Mouse (Mus musculus) MEL (cell line): ENCODE data around the gene Pde8b. TPM values are rescaled to one million over a fixed set of nuclear protein-coding genes. Genes with fewer than 3 reads are reported as not detected.
A peak's percentile ranks its signal among the peaks of the same experiment; 100 is the strongest.

ENCODE experiments used
- DNase-seq: peaks from one replicate; pipeline ENCODE4 v3.0.0; 2011; ENCODE audit warnings: low read depth, low spot score
- H3K27ac ChIP-seq: 2 replicates; pipeline ENCODE4 v1.5.1; 2012; ENCODE audit warnings: low read depth, mild to moderate bottlenecking, control low read depth, low read length, moderate library complexity; ENCODE audit not compliant: control insufficient read depth
- H3K27me3 ChIP-seq, 2 experiments: fragments of 150-350 bp in 1 of 2; sonication (generic) in 1 of 2; 2 replicates each; pipeline ENCODE4 v1.6.1; 2012; ENCODE audit warnings: low read length in 2 of 2, mild to moderate bottlenecking in 2 of 2, improper control_type of control experiment in 1 of 2, moderate library complexity in 1 of 2; ENCODE audit not compliant: insufficient read depth in 2 of 2, control insufficient read depth in 1 of 2
- H3K36me3 ChIP-seq, 2 experiments: 2 replicates each; pipeline ENCODE4 v1.6.1; 2012 to 2014; ENCODE audit warnings: low read length in 2 of 2, improper control_type of control experiment in 1 of 2, inconsistent platforms in 1 of 2, mild to moderate bottlenecking in 1 of 2; ENCODE audit not compliant: insufficient read depth in 2 of 2, control insufficient read depth in 1 of 2
- H3K4me1 ChIP-seq, 2 experiments: fragments of 150-350 bp in 1 of 2; sonication (generic) in 1 of 2; 2 replicates each; pipeline ENCODE4 v1.6.1; 2012; ENCODE audit warnings: low read length in 2 of 2, improper control_type of control experiment in 1 of 2, mild to moderate bottlenecking in 1 of 2; ENCODE audit not compliant: insufficient read depth in 2 of 2, control insufficient read depth in 1 of 2
- H3K4me3 ChIP-seq, 2 experiments: fragments of 150-350 bp in 1 of 2; sonication (generic) in 1 of 2; 2 replicates each; pipeline ENCODE4 v1.5.1; 2012; ENCODE audit warnings: low read depth in 2 of 2, low read length in 2 of 2, mild to moderate bottlenecking in 2 of 2, moderate library complexity in 2 of 2, control low read depth in 1 of 2, improper control_type of control experiment in 1 of 2; ENCODE audit not compliant: control insufficient read depth in 1 of 2, insufficient read depth in 1 of 2
- H3K79me2 ChIP-seq: 2 replicates; pipeline ENCODE4 v1.6.1; 2012; ENCODE audit warnings: mild to moderate bottlenecking, low read length, moderate library complexity; ENCODE audit not compliant: control insufficient read depth, poor library complexity, insufficient read depth
- H3K9ac ChIP-seq: 2 replicates; pipeline ENCODE4 v1.6.1; 2012; ENCODE audit warnings: low read depth, mild to moderate bottlenecking, control low read depth, low read length, moderate library complexity; ENCODE audit not compliant: control insufficient read depth, poor library complexity, severe bottlenecking
- H3K9me3 ChIP-seq: fragments of 150-350 bp; sonication (generic); replicated peaks from 2 replicates; pipeline ENCODE4 v1.6.1; 2012; ENCODE audit warnings: mild to moderate bottlenecking, low read length, improper control_type of control experiment, moderate library complexity; ENCODE audit not compliant: insufficient read depth
- CHD2 ChIP-seq: IDR thresholded peaks from 2 replicates; pipeline ENCODE4 v1.6.1; 2011; ENCODE audit warnings: low read length, improper control_type of control experiment
- CTCF ChIP-seq, 3 experiments: IDR thresholded peaks in 2 of 3; conservative IDR thresholded peaks in 1 of 3; 2 replicates each; pipeline ENCODE4 v1.5.1; 2011 to 2012; ENCODE audit warnings: low read length in 3 of 3, low read depth in 2 of 3, mild to moderate bottlenecking in 2 of 3, improper control_type of control experiment in 1 of 3, inconsistent platforms in 1 of 3, mixed read lengths in 1 of 3, moderate library complexity in 1 of 3; ENCODE audit not compliant: control insufficient read depth in 1 of 3, insufficient read depth in 1 of 3, poor library complexity in 1 of 3, severe bottlenecking in 1 of 3
- ELF1 ChIP-seq: IDR thresholded peaks from 2 replicates; pipeline ENCODE4 v1.6.1; 2014; ENCODE audit warnings: low read depth, mild to moderate bottlenecking, inconsistent platforms, low read length, improper control_type of control experiment, moderate library complexity
- EP300 ChIP-seq, 2 experiments: IDR thresholded peaks; 2 replicates each; pipeline ENCODE4 v1.6.1; 2011; ENCODE audit warnings: improper control_type of control experiment in 2 of 2, low read length in 2 of 2, low read depth in 1 of 2, mild to moderate bottlenecking in 1 of 2
- ETS1 ChIP-seq: IDR thresholded peaks from 2 replicates; pipeline ENCODE4 v1.6.1; 2012; ENCODE audit warnings: low read depth, mild to moderate bottlenecking, inconsistent platforms, low read length, improper control_type of control experiment, moderate library complexity
- GATA1 ChIP-seq: IDR thresholded peaks from 2 replicates; pipeline ENCODE4 v1.6.1; 2011; ENCODE audit warnings: low read depth, low read length, improper control_type of control experiment
- MAFK ChIP-seq: IDR thresholded peaks from 2 replicates; pipeline ENCODE4 v1.6.1; 2011; ENCODE audit warnings: low read depth, mild to moderate bottlenecking, low read length, improper control_type of control experiment, borderline replicate concordance
- MAX ChIP-seq: IDR thresholded peaks from 2 replicates; pipeline ENCODE4 v1.6.1; 2011; ENCODE audit warnings: low read length, improper control_type of control experiment
- MEF2A ChIP-seq: IDR thresholded peaks from 2 replicates; pipeline ENCODE4 v1.6.1; 2014; ENCODE audit warnings: low read depth, mild to moderate bottlenecking, inconsistent platforms, low read length, improper control_type of control experiment; ENCODE audit not compliant: poor library complexity, insufficient replicate concordance, severe bottlenecking; ENCODE audit errors: extremely low read depth
- NELFE ChIP-seq: IDR thresholded peaks from 2 replicates; pipeline ENCODE4 v1.6.1; 2011; ENCODE audit warnings: low read depth, low read length, improper control_type of control experiment
- POLR2A ChIP-seq, 2 experiments: IDR thresholded peaks; 2 replicates each; pipeline ENCODE4 v1.6.1; 2011 to 2012; ENCODE audit warnings: low read length in 2 of 2, mild to moderate bottlenecking in 2 of 2, control low read depth in 1 of 2, improper control_type of control experiment in 1 of 2, low read depth in 1 of 2, moderate library complexity in 1 of 2; ENCODE audit not compliant: control insufficient read depth in 1 of 2, insufficient read depth in 1 of 2, poor library complexity in 1 of 2
- POLR2AphosphoS5 ChIP-seq: IDR thresholded peaks from 2 replicates; pipeline ENCODE4 v1.6.1; 2012; ENCODE audit warnings: low read depth, borderline replicate concordance, mild to moderate bottlenecking, inconsistent platforms, low read length, moderate library complexity, mixed read lengths
- RAD21 ChIP-seq: IDR thresholded peaks from 2 replicates; pipeline ENCODE4 v1.6.1; 2011; ENCODE audit warnings: mild to moderate bottlenecking, low read depth, low read length, improper control_type of control experiment
- RCOR1 ChIP-seq: IDR thresholded peaks from 2 replicates; pipeline ENCODE4 v1.6.1; 2012; ENCODE audit warnings: low read depth, mild to moderate bottlenecking, inconsistent platforms, low read length, improper control_type of control experiment
- SIN3A ChIP-seq: IDR thresholded peaks from 2 replicates; pipeline ENCODE4 v1.6.1; 2012; ENCODE audit warnings: low read length, improper control_type of control experiment, inconsistent platforms
- SMC3 ChIP-seq: IDR thresholded peaks from 2 replicates; pipeline ENCODE4 v1.6.1; 2011; ENCODE audit warnings: low read depth, low read length, improper control_type of control experiment
- TAL1 ChIP-seq: IDR thresholded peaks from 2 replicates; pipeline ENCODE4 v1.6.1; 2012; ENCODE audit warnings: mild to moderate bottlenecking, inconsistent platforms, low read length, moderate library complexity, mixed read lengths
- UBTF ChIP-seq: IDR thresholded peaks from 2 replicates; pipeline ENCODE4 v1.6.1; 2012; ENCODE audit warnings: low read depth, mild to moderate bottlenecking, inconsistent platforms, low read length, improper control_type of control experiment, moderate library complexity, borderline replicate concordance; ENCODE audit not compliant: insufficient read depth
- USF1 ChIP-seq: IDR thresholded peaks from 2 replicates; pipeline ENCODE4 v1.6.1; 2014; ENCODE audit warnings: low read depth, mild to moderate bottlenecking, inconsistent platforms, low read length, improper control_type of control experiment, moderate library complexity
- USF2 ChIP-seq, 2 experiments: IDR thresholded peaks; 2 replicates each; pipeline ENCODE4 v1.6.1; 2011 to 2012; ENCODE audit warnings: improper control_type of control experiment in 2 of 2, low read length in 2 of 2, borderline replicate concordance in 1 of 2, inconsistent platforms in 1 of 2, low read depth in 1 of 2, mild to moderate bottlenecking in 1 of 2; ENCODE audit not compliant: insufficient read depth in 1 of 2
- ZC3H11A ChIP-seq: IDR thresholded peaks from 2 replicates; pipeline ENCODE4 v1.6.1; 2012; ENCODE audit warnings: low read depth, mild to moderate bottlenecking, inconsistent platforms, low read length, improper control_type of control experiment
- ZKSCAN1 ChIP-seq: IDR thresholded peaks from 2 replicates; pipeline ENCODE4 v1.6.1; 2012; ENCODE audit warnings: low read depth, mild to moderate bottlenecking, inconsistent platforms, low read length, improper control_type of control experiment, moderate library complexity
- ZMIZ1 ChIP-seq: IDR thresholded peaks from 2 replicates; pipeline ENCODE4 v1.6.1; 2012; ENCODE audit warnings: low read depth, mild to moderate bottlenecking, inconsistent platforms, low read length, improper control_type of control experiment, moderate library complexity
- ZNF384 ChIP-seq: IDR thresholded peaks from 2 replicates; pipeline ENCODE4 v1.6.1; 2012; ENCODE audit warnings: low read depth, mild to moderate bottlenecking, inconsistent platforms, low read length, improper control_type of control experiment
- polyA plus RNA-seq, 2 experiments: library from polyadenylated mRNA; stranded (reverse) in 1 of 2; unstranded in 1 of 2; fragments of >175 nt in 1 of 2; fragments of >200 nt in 1 of 2; gene quantifications; 2 replicates each; pipeline versions ENCODE4 v1.2.1 to v1.2.4; 2012; ENCODE audit warnings: low replicate concordance in 2 of 2, low read depth in 1 of 2; ENCODE audit not compliant: insufficient read length in 2 of 2, insufficient read depth in 1 of 2, missing spikeins in 1 of 2
- total RNA-seq: library from RNA; depleted of rRNA; stranded (reverse); fragments of 300-350 nt; gene quantifications from 2 replicates; pipeline ENCODE4 v1.2.3, GENCODE M21; 2012

The Pde8b gene
- total and polyA plus RNA-seq, 3 experiments, result 0.04 to 0.40 TPM; not detected in 1

DNA sequence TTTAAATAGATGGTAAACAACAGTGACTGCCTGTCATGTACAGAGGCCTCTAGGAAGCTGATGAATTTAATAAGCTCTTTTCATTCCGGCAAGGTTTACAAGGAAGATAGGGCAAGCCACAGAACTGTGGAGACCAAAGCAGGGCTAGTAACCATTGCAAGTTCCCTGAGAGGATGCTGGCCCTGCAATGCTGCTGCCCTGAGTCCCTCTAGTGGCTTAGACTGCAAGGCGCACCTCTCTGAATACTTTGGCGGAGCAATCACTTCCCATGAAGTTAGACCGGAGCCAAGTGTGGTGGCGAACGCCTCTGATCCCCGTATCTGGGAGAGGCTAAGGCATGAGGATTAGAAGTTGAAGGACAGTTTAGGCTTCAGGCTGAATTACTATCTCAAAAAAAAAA lies 36.9 kb upstream of the Pde8b start:
- peak; percentile 6 for DNase-seq
- Histone ChIP-seq H3K79me2 (no peaks in the 10 kb centered on the region), H3K9ac (no peak overlapping the region), H3K4me3 (no peak overlapping the region), H3K36me3 (no peaks in the 10 kb centered on the region), H3K4me1 (no peaks in the 10 kb centered on the region), H3K27me3 (no peaks in the 10 kb centered on the region), H3K27ac (no peak overlapping the region), H3K9me3 (no peaks in the 10 kb centered on the region)
- TF ChIP-seq ZMIZ1 (no peak), ZKSCAN1 (no peak), ETS1 (no peak), CTCF (IDR thresholded peaks at IDR 0.05 in 2 of 3, conservative IDR thresholded peaks at IDR 0.05 in 1 of 3; ENCODE audit: control insufficient read depth in 1 of 3, insufficient read depth in 1 of 3, low read depth in 2 of 3, low read length in 3 of 3, poor library complexity in 1 of 3, severe bottlenecking in 1 of 3) (peak in 2 of 3 experiments; percentile 34; a peak in 4 of 6 replicates), ZC3H11A (no peak), USF2 (IDR thresholded peaks at IDR 0.05; ENCODE audit: borderline replicate concordance in 1 of 2, insufficient read depth in 1 of 2, low read depth in 1 of 2, low read length in 2 of 2) (no peak), ZNF384 (no peak), USF1 (no peak), SMC3 (0 out of 2 replicates have a peak, but pooled peaks have one; percentile 15), GATA1 (no peak), SIN3A (no peak), MAX (no peak), MAFK (no peak), MEF2A (no peak), POLR2A (IDR thresholded peaks at IDR 0.05; ENCODE audit: control insufficient read depth in 1 of 2, insufficient read depth in 1 of 2, low read depth in 1 of 2, low read length in 2 of 2, poor library complexity in 1 of 2) (no peak), NELFE (no peak), TAL1 (no peak), RAD21 (peak; percentile 14), RCOR1 (no peak)

DNA sequence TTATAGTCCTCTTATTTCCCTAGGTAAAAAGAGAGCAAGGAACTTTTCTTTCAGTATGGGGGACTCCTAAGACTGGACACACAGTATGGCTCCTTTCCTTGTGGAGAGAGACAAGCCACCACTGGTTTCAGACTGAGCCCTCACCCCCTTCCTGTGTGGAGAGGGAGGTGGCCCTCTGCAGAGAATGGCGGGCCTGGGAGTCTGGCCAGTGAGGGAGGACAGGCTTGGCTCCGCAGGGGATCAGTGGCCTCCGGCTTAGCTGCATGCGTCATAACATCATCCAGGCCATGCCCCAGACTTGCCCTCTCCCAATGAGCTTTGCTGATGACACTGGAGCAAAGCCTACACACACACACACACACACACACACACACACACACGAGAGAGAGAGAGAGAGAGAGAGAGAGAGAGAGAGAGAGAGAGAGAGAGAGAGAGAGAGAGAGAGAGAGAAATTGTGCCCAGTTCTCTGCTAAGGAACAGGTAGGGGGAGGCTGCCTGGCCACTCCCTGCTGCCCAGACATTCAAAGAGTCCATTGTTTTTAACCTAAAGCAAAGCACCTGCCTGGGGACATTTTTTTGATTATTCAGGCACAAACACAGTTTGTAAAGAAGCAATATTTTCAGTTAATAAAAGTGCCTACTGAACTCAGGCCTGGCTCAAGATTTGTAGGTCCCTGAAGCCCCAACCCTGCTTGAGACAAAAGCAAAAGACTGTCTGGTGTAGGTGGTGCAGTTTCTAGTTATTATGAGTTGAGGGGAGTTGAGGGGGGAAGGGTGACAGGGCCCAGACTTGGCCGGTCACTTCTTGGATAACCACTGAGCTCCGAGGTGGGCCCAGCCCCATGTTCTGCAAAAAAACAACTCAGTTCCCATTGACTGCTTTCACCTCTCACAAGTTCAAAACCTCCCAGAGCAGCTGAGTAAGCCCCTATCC lies 31.9 kb upstream of the Pde8b start:
- no peak overlapping the region for H3K4me3 ChIP-seq
- H3K27me3 ChIP-seq, result no peaks in the 10 kb centered on the region
- H3K36me3 ChIP-seq, result no peaks in the 10 kb centered on the region
- H3K9ac ChIP-seq, result no peak overlapping the region
- H3K27ac ChIP-seq, result no peak overlapping the region
- DNase-seq, result no peak
- no peaks in the 10 kb centered on the region for H3K79me2 ChIP-seq
- H3K4me1 ChIP-seq, result no peaks in the 10 kb centered on the region
- no peak for TF ChIP-seq POLR2AphosphoS5
- TF ChIP-seq ELF1, result no peak
- no peak for TF ChIP-seq EP300 (IDR thresholded peaks at IDR 0.05; ENCODE audit: low read depth in 1 of 2, low read length in 2 of 2)
- no peak for TF ChIP-seq CHD2
- TF ChIP-seq UBTF, result no peak
- TF ChIP-seq ZNF384, result no peak
- H3K9me3 ChIP-seq, result no peaks in the 10 kb centered on the region
